Mouse (Mus musculus) fibroblast of lung, adult 2 months (primary cell): ENCODE data around the gene Mtrr.

ENCODE experiments used
- DNase-seq: peaks from one replicate; pipeline ENCODE4 v3.0.0-alpha.2; 2011; ENCODE audit warnings: low read depth

Gene Mtrr

DNA sequence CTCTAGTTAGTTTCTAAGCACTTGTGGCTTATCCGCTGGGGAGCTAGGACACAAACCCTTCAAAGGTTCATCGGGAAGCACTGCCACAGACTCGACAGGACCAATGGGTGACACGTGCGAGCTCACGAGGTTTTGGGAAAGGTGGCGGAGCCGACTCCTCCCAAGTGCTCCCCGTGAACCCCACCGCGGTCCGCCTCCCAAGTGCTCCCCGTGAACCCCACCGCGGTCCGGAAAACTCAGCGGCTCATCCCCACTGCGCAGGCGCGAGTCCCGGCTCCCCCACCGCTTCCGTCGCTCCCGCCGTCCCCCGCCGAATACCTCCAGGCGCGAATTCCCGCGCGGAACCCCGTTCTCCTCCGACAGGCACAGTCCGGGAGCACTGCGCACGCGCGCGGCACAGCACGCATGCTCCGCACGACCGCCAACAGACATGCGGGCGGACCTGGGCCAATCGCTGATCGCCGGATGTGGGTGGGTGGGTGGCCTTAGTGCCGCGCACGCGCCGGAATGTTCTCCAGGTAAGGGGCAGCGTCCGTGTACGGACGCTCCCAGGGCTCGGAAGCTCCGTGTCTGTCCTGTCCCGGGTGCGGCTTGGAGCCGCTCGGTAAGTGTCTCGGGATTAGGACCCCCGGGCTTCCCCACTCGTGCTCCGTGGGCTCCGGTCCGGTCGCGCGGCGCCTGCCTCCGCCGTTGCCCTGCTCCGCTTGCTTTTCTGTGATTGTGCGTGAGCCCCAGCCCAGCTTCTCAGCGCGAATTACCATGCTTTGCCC lies at the start of gene Mtrr, which contains the start of gene Fastkd3:
TSS of gene Mtrr (minus strand) at position 403 of the 770 bp plus-strand sequence.
TSS of gene Fastkd3 (plus strand) at position 488 of the 770 bp plus-strand sequence.
- peak; percentile 87 for DNase-seq

- no peak for DNase-seq
These were observed 45.1 kb upstream of the Mtrr start for GRCm38 (mm10) chr13:68627041-68627440.

DNA sequence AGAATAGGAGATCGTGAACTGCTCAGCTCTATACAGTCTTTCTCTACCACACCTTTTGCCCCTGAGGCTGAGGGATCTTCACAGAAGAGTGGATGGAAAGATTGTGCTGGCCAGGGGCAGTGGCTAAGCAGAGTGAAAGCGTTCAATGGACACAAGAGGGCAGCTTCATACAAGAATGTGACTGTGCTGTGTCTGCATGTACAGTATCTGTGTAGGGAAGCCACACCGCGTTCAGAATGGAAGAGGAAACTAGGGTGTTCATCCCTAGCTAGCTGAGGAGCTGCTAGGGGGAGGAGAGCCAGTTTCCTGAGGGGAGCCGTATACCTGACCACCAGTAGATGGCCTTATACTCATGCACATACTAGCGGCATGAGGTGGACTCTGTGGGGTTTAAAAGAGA lies 40.8 kb upstream of the Mtrr start:
- no peak for DNase-seq

GRCm38 (mm10) chr13:68607652-68608405 lies 25.9 kb upstream of the Mtrr start:
- DNase-seq = no peak

GRCm38 (mm10) chr13:68605689-68606126 lies 23.8 kb upstream of the Mtrr start:
- DNase-seq = no peak

GRCm38 (mm10) chr13:68603085-68603484 lies 21.1 kb upstream of the Mtrr start:
- DNase-seq = no peak

- DNase-seq = no peak
These were observed 19.2 kb upstream of the Mtrr start for GRCm38 (mm10) chr13:68601184-68601583.

DNA sequence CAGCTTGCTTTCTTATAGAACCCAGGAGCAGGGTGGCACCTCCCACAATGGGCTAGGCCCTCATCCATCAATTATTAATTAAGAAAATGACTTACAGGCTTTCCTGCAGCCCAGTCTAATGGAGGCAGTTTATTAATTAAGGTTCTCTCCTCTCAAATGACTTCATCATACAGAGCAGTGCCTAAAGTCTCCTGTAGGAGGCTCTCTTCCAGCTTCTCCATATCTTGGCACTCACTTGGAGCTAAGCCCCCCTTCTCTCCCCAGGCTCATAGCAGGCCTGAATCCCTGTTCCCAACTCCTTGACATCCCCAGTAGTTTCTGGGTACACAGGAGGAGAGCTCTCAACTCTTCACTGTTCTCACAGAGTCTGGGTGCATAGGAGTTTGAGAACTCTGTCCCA lies 17.0 kb upstream of the Mtrr start:
- DNase-seq = no peak

DNA sequence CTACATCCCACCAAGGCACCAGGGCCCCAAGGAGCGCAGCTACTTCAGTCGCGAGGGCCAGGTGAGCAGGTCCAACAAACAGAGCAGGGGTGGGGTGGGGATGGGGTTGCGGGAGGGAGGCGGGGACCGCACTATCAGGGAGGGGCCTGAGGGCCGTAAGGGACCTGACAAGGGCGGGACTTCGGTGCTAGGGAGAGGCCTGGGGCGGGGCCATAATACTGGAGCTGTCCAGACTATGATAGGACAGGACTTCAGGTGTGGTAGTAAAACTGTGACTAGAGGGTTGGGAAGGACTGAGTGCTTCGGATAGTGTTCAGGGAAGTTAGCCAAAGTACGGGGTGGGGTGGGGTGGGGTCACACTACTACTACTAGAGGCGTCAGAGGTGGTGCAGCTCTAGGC lies 15.7 kb upstream of the Mtrr start:
- no peak for DNase-seq

GRCm38 (mm10) chr13:68597199-68597598 lies 15.2 kb upstream of the Mtrr start, which contains the start of gene 1700001L19Rik:
Gene 1700001L19Rik (plus strand): TSS chr13:68597421.
- no peak for DNase-seq

DNA sequence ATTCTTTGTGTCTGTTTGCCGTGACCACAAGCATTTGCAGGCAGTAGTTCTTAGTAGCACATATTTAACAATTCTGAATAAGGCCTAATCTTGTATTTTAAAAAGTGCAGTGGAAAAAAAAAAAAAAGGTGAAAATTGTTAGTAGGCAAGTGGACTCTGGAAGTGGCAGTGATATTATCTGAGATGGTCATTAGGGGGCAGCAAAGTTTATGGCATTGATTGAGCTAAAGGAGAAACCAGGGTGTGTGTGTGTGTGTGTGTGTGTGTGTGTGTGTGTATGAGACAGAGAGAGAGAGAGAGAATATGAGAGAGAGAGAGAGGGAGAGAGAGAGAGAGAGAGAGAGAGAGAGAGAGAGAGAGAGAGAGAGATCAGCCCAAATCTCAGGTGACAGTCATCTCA lies 11.8 kb upstream of the Mtrr start:
- DNase-seq = no peak

GRCm38 (mm10) chr13:68588352-68588751 lies 6.4 kb upstream of the Mtrr start:
- DNase-seq = no peak

- no peak for DNase-seq
These were observed 3.5 kb upstream of the Mtrr start for GRCm38 (mm10) chr13:68585441-68585840.

DNA sequence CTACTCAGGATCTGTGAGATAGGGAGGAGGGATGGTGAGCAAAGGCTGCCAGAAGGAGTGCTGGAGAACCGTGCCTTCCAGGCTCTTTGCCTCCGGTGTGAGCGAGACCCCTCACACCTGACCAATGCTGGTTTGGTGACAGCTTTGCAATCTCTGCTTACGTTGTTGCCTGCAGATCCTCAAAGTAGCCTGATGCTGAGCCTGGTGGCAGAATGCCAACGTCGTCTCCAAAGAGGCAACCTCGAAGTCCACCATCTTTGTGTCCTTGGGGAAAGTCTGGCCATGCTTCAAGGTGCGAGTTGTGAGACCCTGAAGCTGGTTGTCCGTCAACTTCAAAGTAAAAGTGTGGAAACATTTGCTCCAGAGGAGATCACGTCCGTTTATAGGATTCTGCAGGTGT lies 2.0 kb upstream of the Mtrr start:
- no peak for DNase-seq

GRCm38 (mm10) chr13:68582517-68582780 lies 500 bp upstream of the Mtrr start:
- DNase-seq = no peak

DNA sequence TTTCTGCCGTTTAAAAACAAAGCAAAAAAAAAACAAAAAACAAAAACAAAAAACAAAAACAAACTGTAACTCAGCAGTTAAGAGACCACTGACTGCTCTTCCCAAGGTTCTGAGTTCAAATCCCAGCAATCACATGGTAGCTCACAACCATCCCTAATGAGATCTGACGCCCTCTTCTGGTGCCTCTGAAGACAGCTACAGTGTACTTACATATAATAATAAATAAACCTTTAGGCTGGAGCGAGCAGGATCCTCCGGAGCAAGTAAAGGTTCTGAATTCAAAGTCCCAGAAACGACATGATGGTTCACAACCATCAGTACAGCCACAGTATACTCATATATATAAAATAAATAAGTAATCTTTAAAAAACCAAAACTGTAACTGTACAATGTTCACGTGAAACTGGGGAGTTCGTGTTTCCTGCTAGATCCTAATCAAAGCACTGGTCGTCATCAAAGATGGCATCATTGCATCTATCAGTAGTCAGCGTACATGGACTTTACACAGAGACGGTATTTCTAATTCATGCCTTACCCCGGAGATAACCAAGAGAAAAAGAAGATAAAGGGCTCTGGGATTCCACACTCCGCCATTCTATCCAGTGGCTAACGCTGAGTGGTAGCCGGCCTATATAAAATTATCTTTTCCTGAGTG lies 736 bp downstream of the Mtrr start:
- DNase-seq = no peak

DNA sequence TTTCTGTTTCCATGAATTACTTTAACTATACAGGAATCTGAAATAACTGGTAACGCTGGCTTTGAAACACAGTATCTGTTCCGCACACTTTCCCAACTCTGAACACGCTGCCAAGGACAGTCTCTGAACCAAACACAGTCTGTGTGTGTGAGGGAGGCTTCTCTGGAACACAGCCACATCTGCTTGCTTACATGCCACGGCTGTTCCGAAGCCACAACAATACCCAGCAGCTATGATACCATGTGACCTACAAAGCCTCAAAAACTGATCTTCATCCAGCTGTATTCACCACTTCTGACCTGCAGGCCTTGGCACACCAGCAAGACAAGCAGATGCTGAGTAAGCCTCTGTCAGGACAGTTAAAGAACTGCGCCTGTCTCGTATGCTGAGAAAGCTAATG lies 4.0 kb downstream of the Mtrr start:
- no peak for DNase-seq

DNA sequence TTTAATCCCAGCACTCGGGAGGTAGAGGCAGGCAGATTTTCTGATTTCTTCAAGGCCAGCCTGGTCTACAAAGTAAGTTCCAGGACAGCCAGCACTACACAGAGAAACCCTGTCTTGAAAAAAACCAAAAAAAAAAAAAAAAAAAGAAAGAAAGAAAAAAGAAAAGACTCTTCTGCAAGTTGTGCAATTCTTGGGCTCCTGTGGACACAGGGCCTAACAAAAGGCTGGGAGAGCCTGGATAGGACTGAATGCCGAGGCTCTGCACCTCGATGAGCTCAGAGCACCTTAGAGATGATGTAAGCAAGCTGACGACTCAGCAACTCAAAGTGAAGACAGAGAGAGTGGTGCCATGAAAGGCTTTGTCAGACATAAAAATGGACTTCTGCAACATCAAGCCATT lies 7.6 kb downstream of the Mtrr start:
- no peak for DNase-seq

DNA sequence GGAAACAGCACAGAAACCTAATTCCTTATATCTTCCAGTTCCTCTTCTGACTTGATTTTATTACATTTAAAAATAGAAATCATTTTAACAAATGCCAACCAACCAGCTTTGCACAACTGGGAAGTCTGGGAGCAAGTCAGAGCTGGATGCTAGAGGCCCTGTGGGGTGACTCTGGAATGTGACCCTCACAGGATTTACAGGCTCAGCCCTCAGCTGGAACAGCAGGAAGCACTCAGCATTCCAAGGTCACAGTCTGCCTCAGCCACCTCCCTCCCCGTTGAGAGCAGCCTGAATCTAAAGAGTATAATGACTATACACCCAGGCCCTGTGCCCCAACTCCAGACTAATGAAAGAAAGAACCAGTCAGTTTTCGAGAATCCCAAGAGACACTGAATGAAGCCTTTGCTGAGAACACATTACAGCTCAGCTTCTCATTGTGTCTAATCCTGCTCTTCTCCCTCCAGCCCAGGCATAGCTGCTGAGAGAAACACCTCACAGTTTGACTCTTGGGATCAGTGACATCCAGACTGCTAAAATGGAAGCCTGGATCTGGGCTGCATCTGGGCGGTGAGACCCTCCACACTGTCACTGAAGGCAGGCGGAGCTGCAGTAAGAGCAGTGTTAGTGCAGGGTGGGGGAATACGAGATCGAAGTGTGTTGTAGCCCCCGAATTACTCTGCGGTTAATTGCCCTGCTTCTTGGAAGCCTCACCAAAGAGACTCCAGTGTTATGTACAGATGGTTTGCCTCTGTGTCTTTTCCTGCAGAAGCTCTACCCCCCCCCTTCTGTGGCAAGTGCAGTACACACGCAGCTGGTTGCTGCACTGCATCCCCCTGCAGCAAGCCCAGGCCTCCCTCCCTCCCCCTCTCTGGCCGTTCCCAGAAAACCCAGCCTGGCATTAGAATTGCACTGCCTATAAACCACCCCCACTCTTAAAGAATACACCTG lies 8.7 kb downstream of the Mtrr start:
- no peak for DNase-seq

DNA sequence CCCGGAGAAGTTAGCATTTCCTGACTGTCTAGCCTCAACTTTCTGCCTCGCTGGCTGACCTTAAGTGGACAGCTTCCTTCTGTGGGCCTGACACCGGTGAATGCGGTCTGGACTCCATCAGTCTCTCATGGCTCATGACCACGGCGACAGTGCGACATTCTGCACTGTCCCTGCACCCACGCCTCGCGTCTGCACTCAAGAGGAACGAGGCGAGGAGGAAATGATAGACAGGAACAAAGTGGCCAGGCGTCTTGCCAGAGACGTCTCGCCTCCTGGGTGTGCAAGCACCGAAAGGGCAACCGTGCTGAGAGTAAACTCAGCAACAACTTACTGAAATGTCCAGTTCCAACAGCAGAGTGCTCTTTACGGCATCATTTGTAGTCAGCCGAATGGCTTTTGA lies 9.7 kb downstream of the Mtrr start:
- no peak for DNase-seq

- DNase-seq = peak; percentile 25
These were observed 12.2 kb downstream of the Mtrr start for GRCm38 (mm10) chr13:68569589-68570336.
